Mouse (Mus musculus) hindbrain, embryonic 11.5 days (tissue): ENCODE results near the gene Sema3a. TPM values are rescaled to one million over a fixed set of nuclear protein-coding genes. Genes with fewer than 3 reads are reported as not detected.

Source experiments
- ATAC-seq: fragments of 200-750 bp; cut with Nextera tagmentation; 2 replicates; pipeline ENCODE4 v1.8.0; 2017; ENCODE audit warnings: mild to moderate bottlenecking, moderate TSS enrichment, moderate library complexity; ENCODE audit not compliant: low FRiP score
- DNase-seq: peaks from one replicate; pipeline ENCODE4 v3.0.0-alpha.2; 2015; ENCODE audit warnings: low spot score
- H3K27ac ChIP-seq: fragments of 300-500 bp; sonication (generic); 2 replicates; pipeline ENCODE4 v1.5.1; 2014; ENCODE audit warnings: mild to moderate bottlenecking, low read depth, low read length
- H3K27me3 ChIP-seq: fragments of 300-500 bp; sonication (generic); 2 replicates; pipeline ENCODE4 v1.6.1; 2014; ENCODE audit warnings: mild to moderate bottlenecking, low read length, moderate library complexity, mixed read lengths; ENCODE audit not compliant: control insufficient read depth, insufficient read depth
- H3K36me3 ChIP-seq: fragments of 300-500 bp; sonication (generic); 2 replicates; pipeline ENCODE4 v1.6.1; 2014; ENCODE audit warnings: mild to moderate bottlenecking, low read length, moderate library complexity, mixed read lengths; ENCODE audit not compliant: control insufficient read depth, insufficient read depth
- H3K4me1 ChIP-seq: fragments of 300-500 bp; sonication (generic); replicated peaks from 2 replicates; pipeline ENCODE4 v1.6.1; 2014; ENCODE audit warnings: low read length, mixed read lengths; ENCODE audit not compliant: control insufficient read depth, insufficient read depth
- H3K4me2 ChIP-seq: fragments of 300-500 bp; sonication (generic); replicated peaks from 2 replicates; pipeline ENCODE4 v1.6.1; 2014; ENCODE audit warnings: mild to moderate bottlenecking, low read depth, low read length
- H3K4me3 ChIP-seq: fragments of 300-500 bp; sonication (generic); 2 replicates; pipeline ENCODE4 v1.5.1; 2014; ENCODE audit warnings: low read depth, low read length
- H3K9ac ChIP-seq: fragments of 300-500 bp; sonication (generic); 2 replicates; pipeline ENCODE4 v1.6.1; 2014; ENCODE audit warnings: low read depth, low read length
- H3K9me3 ChIP-seq: fragments of 300-500 bp; sonication (generic); 2 replicates; pipeline ENCODE4 v1.6.1; 2016; ENCODE audit warnings: low read length; ENCODE audit not compliant: control insufficient read depth
- WGBS: fragments of 180-500 bp; shearing (Covaris S2); extraction: QIAGEN DNeasy Blood & Tissue Kit; methylation state at CpG from one replicate; pipeline ENCODE4 v1.1.7; 2014; 5-methylcytosine and 5-hydroxymethylcytosine counted together
- polyA plus RNA-seq: library from polyadenylated mRNA; unstranded; fragments of >200 nt; fragmentation: Nextera tagmentation; extraction: Ambion mirVana; gene quantifications from 2 replicates; pipeline ENCODE4 v1.2.1, GENCODE M21; 2014

The Sema3a gene
- polyA plus RNA-seq, 1 experiment from 2014 or later = 28.8 TPM

DNA sequence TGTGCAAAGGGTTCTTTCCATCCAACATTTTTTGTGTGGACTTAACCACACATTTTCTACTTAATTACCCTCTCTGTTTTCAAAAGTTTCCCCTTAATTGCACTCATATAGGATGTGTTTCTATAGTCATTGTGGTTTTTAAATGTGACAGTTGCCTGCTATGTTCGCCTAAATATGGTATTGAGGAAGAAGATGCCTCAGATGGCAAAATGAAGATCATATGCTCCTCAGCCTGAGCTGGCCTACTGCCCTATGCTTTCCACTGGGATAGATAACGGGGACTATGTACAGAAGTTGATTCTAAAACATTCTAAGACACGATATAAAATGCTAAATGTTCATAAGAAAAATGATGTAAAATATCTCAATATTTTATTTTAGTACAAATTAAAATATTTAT is 138.3 kb downstream of the Sema3a start:
- WGBS = 79% methylated on average over 3 of the region's 3 CpGs
- no peak overlapping the region for H3K4me2 ChIP-seq

DNA sequence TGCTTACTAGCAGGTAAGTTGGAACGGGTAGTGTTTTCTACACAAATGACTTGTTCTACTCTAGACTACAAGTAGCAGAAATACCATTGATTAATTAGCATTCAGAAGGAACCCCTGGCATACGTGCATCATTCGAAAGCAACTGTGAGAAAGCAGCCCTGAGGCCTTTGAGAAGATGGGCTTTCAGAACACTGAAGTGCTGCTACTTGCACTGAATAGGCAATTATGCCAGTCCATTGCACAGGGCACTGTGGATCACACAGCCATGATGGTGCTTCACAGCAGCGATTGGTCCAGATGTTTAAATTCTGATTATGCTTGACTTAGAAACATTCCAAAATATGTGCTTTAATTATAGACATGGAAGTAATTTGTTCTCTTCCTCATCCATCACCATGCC is 187.5 kb downstream of the Sema3a start:
- peak; percentile 88 for ATAC-seq
- H3K27me3 ChIP-seq = no peaks in the 10 kb centered on the region
- DNase-seq = no peak
- H3K4me2 ChIP-seq = no peak overlapping the region
- H3K4me3 ChIP-seq = no peak overlapping the region
- H3K36me3 ChIP-seq = no peaks in the 10 kb centered on the region
- H3K9ac ChIP-seq = no peak overlapping the region
- no peak overlapping the region for H3K27ac ChIP-seq
- 37% methylated on average over 4 of the region's 4 CpGs for WGBS
- H3K9me3 ChIP-seq = no peaks in the 10 kb centered on the region
- H3K4me1 ChIP-seq = no peaks in the 10 kb centered on the region

More for the DNA sequence above, 138.3 kb downstream of the Sema3a start:
- ATAC-seq = no peak; the same call in 1 of the 2 replicates
- H3K4me3 ChIP-seq = no peak overlapping the region
- no peaks in the 10 kb centered on the region for H3K27me3 ChIP-seq
- no peak overlapping the region for H3K27ac ChIP-seq
- no peaks in the 10 kb centered on the region for H3K36me3 ChIP-seq
- no peaks in the 10 kb centered on the region for H3K4me1 ChIP-seq
- no peaks in the 10 kb centered on the region for H3K9me3 ChIP-seq
- no peak for DNase-seq
- no peak overlapping the region for H3K9ac ChIP-seq

DNA sequence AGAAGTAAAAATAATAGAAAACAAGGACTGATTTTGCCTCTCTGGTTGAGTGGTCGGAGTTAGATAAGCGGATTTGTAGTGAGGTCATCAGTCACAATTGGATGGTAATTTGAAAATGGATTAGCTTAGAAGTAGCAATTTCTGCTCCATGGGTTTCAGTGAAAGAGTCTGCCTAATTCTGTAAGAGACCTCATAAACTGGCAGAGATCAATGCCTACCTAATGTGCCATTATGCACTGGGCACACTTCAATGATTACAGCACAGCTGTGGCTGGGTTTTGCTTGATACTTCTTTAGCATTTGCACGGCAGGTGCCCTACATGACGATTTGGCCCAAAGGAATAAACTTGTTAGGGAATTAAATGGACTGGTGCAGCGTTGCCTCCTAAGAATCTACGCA is 188.8 kb downstream of the Sema3a start:
- Histone ChIP-seq H3K4me1 (no peaks in the 10 kb centered on the region), H3K9me3 (no peaks in the 10 kb centered on the region), H3K4me2 (no peak overlapping the region), H3K27me3 (no peaks in the 10 kb centered on the region), H3K36me3 (no peaks in the 10 kb centered on the region), H3K9ac (no peak overlapping the region), H3K27ac (no peak overlapping the region), H3K4me3 (no peak overlapping the region)
- DNase-seq (peak; percentile 27), ATAC-seq (peak; percentile 79)
- 42% methylated on average over 6 of the region's 6 CpGs for WGBS

DNA sequence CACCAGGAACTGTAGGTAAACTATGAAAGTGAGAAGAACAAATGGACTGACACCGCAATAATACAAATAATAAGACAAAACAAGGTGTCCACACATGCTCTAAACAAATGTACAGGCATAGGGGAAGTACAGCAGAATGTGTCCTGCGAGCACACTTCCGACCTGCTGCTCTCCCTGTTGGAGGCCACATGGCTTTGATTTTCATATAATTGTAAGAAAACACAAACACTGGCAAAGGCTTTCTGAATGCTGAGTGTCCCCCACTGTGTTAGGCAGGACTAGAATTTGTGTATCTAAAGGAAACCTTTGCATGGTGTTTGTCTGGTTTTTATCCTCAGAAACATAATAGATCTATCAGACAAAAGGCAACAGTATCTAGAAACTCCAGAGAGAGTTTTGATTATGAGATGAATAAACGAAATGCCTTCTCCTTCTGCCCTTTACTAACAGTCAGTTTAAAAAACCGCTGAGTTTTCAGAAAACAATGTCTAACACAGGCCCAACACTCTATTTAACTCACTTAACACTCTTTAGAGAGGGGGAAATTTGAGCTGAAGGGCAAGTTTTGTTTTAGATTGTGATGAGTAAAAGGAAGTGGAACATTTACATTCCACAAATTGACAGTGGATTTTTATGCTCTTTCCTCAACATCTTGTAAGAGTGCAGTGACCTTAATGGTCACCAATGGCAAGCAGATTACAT is 193.7 kb downstream of the Sema3a start:
- Histone ChIP-seq H3K36me3 (no peaks in the 10 kb centered on the region), H3K4me2 (no peak overlapping the region), H3K9ac (no peak overlapping the region), H3K27ac (no peak overlapping the region), H3K27me3 (no peaks in the 10 kb centered on the region), H3K4me3 (no peak overlapping the region), H3K4me1 (no peaks in the 10 kb centered on the region), H3K9me3 (no peaks in the 10 kb centered on the region)
- no peak for DNase-seq
- 39% methylated on average over 5 of the region's 5 CpGs for WGBS
- ATAC-seq = no peak

DNA sequence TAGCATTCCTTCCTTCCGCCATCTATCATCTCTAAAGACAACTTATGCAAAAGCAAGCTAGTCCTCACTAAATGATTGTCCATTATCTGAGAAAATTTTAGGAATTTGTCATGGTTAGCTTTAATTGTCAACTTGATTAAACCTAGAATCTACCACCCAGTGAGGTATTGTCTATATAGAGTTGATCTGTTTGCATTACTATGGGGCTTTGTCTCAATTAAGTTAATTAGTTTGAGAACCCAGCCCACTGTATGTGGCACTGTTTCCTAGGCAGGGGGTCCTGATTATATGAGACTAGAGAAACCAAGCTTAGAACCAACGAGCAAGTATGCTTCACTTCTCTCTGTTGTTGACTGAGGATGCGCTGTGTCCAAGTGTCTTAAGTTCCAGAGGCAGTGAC is 194.9 kb downstream of the Sema3a start:
- no peak for ATAC-seq
- WGBS = 60% methylated on average over 3 of the region's 3 CpGs
- Histone ChIP-seq H3K9ac (no peak overlapping the region), H3K4me1 (no peaks in the 10 kb centered on the region), H3K27ac (no peak overlapping the region), H3K4me2 (no peak overlapping the region), H3K27me3 (no peaks in the 10 kb centered on the region), H3K4me3 (no peak overlapping the region), H3K36me3 (no peaks in the 10 kb centered on the region), H3K9me3 (no peaks in the 10 kb centered on the region)
- no peak for DNase-seq

- no peaks in the 10 kb centered on the region for H3K4me1 ChIP-seq
- H3K4me3 ChIP-seq = no peak overlapping the region
- H3K9ac ChIP-seq = no peak overlapping the region
- DNase-seq (no peak), ATAC-seq (no peak)
- 52% methylated on average over 5 of the region's 5 CpGs for WGBS
- no peaks in the 10 kb centered on the region for H3K36me3 ChIP-seq
- no peak overlapping the region for H3K27ac ChIP-seq
- H3K9me3 ChIP-seq = no peaks in the 10 kb centered on the region
- H3K4me2 ChIP-seq = no peak overlapping the region
- H3K27me3 ChIP-seq = no peaks in the 10 kb centered on the region
These were observed 202.1 kb downstream of the Sema3a start for GRCm38 (mm10) chr5:13327281-13327680.

DNA sequence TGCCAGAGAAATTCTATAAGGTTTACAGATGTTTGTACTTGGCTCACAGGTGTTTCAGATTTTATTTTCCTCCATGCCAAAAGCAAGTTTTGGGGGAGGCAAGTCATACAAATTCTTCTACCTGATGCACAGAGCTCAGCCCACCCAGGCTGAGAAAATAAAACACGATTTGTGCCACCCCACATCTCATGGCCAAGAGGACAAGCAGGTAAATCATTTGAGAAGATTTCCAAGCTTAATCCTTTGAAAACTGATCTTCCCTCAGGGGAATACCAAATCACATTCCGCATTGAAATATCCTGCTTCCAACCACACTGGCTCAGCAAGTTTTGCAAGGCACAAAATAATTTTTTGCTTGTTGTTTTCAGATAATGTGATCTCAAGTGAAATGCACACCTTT is 206.2 kb downstream of the Sema3a start:
- Histone ChIP-seq H3K4me1 (no peaks in the 10 kb centered on the region), H3K4me3 (no peak overlapping the region), H3K4me2 (no peak overlapping the region), H3K9ac (no peak overlapping the region), H3K9me3 (no peaks in the 10 kb centered on the region), H3K27me3 (no peaks in the 10 kb centered on the region), H3K27ac (no peak overlapping the region), H3K36me3 (no peaks in the 10 kb centered on the region)
- DNase-seq = no peak
- 65% methylated on average over 2 of the region's 2 CpGs for WGBS
- no peak for ATAC-seq

- H3K36me3 ChIP-seq = no peaks in the 10 kb centered on the region
- H3K9me3 ChIP-seq = no peaks in the 10 kb centered on the region
- DNase-seq (no peak), ATAC-seq (no peak)
- H3K27me3 ChIP-seq = no peaks in the 10 kb centered on the region
- H3K9ac ChIP-seq = no peak overlapping the region
- H3K4me3 ChIP-seq = no peak overlapping the region
- H3K4me2 ChIP-seq = no peak overlapping the region
- 90% methylated on average over 1 of the region's 1 CpGs for WGBS
- H3K4me1 ChIP-seq = no peaks in the 10 kb centered on the region
- H3K27ac ChIP-seq = no peak overlapping the region
These were observed 212.5 kb downstream of the Sema3a start for GRCm38 (mm10) chr5:13337665-13338064.

DNA sequence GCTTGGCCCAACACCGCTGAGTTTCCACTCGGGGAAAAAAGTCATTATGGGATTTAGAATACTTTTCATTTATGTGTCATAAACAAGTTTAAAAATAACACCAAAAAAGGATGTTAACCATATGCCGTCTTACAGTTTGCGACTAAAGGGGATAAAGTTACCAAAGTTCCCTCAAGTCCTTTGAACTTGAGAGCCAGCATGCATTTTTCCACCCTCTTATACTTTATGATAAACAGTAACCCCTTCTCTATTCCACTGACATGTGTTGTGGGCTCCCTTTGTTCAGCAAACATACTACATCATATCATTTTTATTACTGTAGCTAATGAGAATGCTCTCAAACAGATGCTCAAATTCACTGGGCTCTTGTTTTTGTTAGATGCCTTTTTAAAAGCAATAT is 221.9 kb downstream of the Sema3a start:
- Histone ChIP-seq H3K4me3 (no peak overlapping the region), H3K9me3 (no peaks in the 10 kb centered on the region), H3K9ac (no peak overlapping the region), H3K36me3 (no peaks in the 10 kb centered on the region), H3K4me1 (no peaks in the 10 kb centered on the region), H3K4me2 (no peak overlapping the region), H3K27ac (no peak overlapping the region), H3K27me3 (no peaks in the 10 kb centered on the region)
- DNase-seq (no peak), ATAC-seq (no peak)
- WGBS = 92% methylated on average over 4 of the region's 4 CpGs
